Mouse (Mus musculus) midbrain, embryonic 12.5 days (tissue): ENCODE measurements at regions not wholly inside any gene's neighbourhood (a gene's known extent, or its start where the extent isn't known, plus 50 kb on each side); places are given as distances from the start of the nearest gene placed in this dataset. TPM values are rescaled to one million over a fixed set of nuclear protein-coding genes. Genes with fewer than 3 reads are reported as not detected.

Experiments
- microRNA-seq: library from miRNA; unstranded; fragments of <30 nt; microRNA quantifications from one replicate; pipeline ENCODE4, GENCODE M21; 2017

Small RNAs in the stretch of these regions (microRNA-seq; reads per million reads assigned to microRNA genes)
- not detected for gene Mir6348
- gene Mir6354: not detected
